Mouse (Mus musculus): ENCODE results near the gene Tmem120a.
A peak's percentile ranks its signal among the peaks of the same experiment; 100 is the strongest.

Gene Tmem120a

DNA sequence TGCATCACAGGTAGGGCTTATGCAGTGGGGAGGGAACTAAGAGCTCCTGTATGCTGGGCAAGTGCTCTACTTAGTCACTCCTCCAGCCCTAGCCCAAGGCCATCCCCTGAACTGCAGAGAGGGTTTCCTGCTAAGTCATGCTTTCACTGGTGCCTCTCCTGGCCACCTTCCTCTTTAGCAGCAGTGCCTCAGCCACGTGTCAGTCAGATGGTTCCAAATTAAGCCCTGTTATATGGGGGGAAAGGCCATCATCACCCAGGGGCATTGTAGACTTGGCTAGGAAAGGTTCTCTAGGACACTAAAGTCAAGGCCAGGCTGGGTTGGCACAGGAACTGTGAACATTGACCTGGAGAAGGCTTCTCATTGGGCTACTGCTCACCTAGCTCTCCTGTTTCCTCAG is 36.4 kb downstream of the Tmem120a start:
- no peak for DNase-seq (ENCODE audit: low spot score in 2 of 2)

DNA sequence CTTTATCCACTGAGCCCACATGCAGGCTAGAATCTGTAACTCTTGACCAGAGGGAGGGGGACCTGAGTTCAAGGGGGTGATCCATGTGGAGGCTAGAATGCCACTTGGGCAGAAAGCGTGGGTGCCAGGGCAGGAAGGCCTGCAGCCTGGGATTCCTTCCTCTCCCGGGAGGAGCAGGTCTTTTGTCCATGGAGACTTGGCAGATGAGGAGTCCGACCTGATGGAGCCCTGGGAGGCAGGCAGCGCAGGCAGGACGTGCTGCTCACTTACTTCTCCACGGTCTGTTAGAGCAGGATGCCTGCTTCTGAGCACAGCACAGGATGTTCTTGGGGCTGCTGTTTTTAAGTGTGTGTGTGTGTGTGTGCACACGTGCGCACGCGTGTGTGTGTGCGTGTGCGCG is 37.2 kb downstream of the Tmem120a start:
- no peak for DNase-seq (ENCODE audit: low spot score in 2 of 2)

DNA sequence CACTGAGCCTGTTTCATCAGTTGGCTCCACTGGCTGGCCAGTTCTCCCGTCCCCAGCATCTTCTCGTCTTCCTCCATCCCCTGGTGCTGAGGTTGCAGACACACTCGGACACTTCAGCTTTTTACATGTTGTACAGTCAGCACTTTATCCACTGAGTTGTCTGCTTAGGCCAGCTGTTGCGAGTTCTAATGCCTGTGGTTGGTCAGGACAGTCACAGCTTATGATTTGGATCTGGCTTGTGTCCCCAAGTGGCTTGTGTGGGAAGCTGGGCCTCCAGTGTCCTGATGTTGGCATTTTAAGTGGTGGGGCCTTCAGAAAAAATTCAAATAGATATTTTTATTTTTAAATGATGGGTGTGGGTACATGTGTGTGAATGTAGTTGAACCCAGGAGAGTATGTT is 38.9 kb downstream of the Tmem120a start:
- no peak for DNase-seq (ENCODE audit: low spot score in 2 of 2)

- DNase-seq (ENCODE audit: low spot score in 2 of 2): no peak
Observed at GRCm38 (mm10) chr5:135703431-135703830, 40.8 kb downstream of the Tmem120a start.

DNA sequence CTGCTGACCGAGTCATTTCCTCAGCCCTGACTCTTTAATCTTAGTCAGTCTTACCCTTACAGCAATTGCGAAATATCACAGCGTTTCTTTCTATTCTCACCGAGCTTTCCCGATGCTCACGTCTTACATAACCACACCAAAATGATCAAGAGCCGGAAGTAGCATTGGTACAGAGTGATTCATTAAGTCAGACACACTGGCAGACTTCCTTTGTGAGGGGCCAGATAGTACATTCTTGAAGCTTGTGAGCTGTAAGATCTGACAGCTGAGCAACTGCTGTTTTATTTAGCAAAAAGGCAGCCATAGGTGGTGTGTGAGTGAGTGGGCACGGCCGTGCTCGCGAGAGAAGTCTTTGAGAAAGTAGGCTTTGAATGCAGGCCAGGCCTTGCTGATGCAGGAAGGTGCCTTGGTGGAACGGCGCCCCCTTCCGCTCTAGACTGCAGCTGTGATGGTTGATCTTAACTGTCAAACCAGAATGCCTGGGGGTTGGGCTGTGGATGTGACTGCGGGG is 41.5 kb downstream of the Tmem120a start:
- peak; percentile 76 to 78 for DNase-seq (ENCODE audit: low spot score in 2 of 2)

- no peak for DNase-seq (ENCODE audit: low spot score in 2 of 2)
Observed at GRCm38 (mm10) chr5:135702190-135702589, 42.1 kb downstream of the Tmem120a start.

DNA sequence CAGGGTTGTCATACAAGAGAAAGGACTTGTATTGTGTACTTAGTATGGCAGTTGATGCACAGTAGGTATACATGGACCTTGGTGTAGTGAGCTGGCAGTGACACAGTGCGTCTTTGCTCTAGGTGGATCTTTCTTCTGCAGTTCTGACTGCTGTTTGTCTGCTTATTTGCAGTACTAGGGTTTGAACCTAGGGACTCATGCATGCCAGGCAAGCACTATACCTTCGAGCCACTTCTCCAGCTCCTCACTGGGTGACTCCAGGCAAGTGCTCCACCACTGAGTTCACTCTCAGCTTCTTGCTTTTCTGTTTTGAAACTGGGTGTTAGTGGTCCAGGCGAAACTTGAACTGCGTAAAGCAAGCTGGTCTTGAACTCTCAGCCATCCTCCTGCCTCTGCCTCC is 42.6 kb downstream of the Tmem120a start:
- DNase-seq (ENCODE audit: low spot score in 2 of 2): no peak

- DNase-seq (ENCODE audit: low spot score in 2 of 2): no peak
Observed at GRCm38 (mm10) chr5:135697711-135698111, 46.5 kb downstream of the Tmem120a start.

GRCm38 (mm10) chr5:135695277-135695721 is 48.9 kb downstream of the Tmem120a start:
- DNase-seq (ENCODE audit: low spot score in 2 of 2): no peak

- no peak for DNase-seq (ENCODE audit: low spot score in 2 of 2)
Observed at GRCm38 (mm10) chr5:135693281-135693853, 50.9 kb downstream of the Tmem120a start.

DNA sequence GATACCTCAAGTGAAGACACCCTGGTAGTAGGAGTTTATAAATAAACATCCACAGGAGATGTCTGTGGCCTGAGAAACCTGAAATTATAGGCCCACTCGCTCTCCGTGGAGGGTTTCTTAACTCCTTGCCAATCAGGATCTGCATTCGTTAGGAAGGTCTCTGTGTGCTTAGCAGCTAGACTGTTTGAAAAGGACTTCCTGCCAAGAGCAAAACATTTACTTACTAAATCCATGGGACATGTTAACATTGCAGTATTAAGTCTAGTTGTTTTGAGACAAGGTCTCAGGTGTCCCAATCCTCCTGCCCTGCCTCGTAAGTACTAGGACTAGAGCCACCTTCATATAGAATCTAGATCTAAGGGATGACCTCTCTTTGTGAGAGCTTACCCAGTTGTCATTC is 53.0 kb downstream of the Tmem120a start:
- no peak for DNase-seq (ENCODE audit: low spot score in 2 of 2)

GRCm38 (mm10) chr5:135690401-135690800 is 53.8 kb downstream of the Tmem120a start:
- DNase-seq (ENCODE audit: low spot score in 2 of 2): no peak

Data from right cerebral cortex, adult 2 months (tissue).